Mouse (Mus musculus) megakaryocyte, embryonic 14.5 days (primary cell): ENCODE measurements around the gene Map7d2. TPM values are rescaled to one million over a fixed set of nuclear protein-coding genes. Genes with fewer than 3 reads are reported as not detected.

Source experiments
- H3K27me3 ChIP-seq: replicated peaks from 2 replicates; pipeline ENCODE3; 2012; ENCODE audit warnings: inconsistent platforms
- H3K36me3 ChIP-seq: replicated peaks from 2 replicates; pipeline ENCODE3; 2012; ENCODE audit warnings: low read length, inconsistent platforms, mixed read lengths
- H3K4me1 ChIP-seq: 2 replicates; pipeline ENCODE4 v1.6.1; 2012; ENCODE audit warnings: inconsistent platforms
- H3K4me3 ChIP-seq: replicated peaks from 2 replicates; pipeline ENCODE3; 2012; ENCODE audit warnings: moderate library complexity, mild to moderate bottlenecking, inconsistent platforms
- H3K9me3 ChIP-seq: 2 replicates; pipeline ENCODE4 v1.6.1; 2012; ENCODE audit warnings: inconsistent platforms
- FLI1 ChIP-seq: IDR thresholded peaks from 2 replicates; pipeline ENCODE4 v1.6.1; 2012; ENCODE audit warnings: low read length, inconsistent platforms, mixed read lengths
- polyA plus RNA-seq: library from polyadenylated mRNA; stranded (reverse); fragments of >175 nt; gene quantifications from 2 replicates; pipeline ENCODE4 v1.2.3, GENCODE M21; 2012; ENCODE audit warnings: low replicate concordance; ENCODE audit not compliant: insufficient read depth

Gene Map7d2
- polyA plus RNA-seq, 1 experiment: not detected

DNA sequence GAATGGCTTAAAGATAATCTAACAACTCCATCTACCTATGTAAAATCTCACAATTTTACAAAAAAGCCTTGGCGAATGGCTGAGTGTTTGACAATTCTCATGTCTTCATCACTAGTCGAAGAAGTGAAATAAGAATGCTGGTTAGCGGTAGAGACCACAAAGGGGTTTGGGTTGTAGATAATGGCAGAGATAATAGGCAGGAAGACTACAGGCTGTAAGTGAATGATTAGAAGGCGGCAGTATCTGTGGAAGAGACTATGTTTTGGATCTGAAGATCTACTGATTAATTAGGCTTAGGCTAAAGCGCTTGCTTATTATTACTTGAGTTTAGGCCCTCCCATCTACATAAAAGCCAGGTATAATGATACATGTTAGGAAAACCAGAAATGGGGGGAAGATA, 132.7 kb downstream of the Map7d2 start:
- Histone ChIP-seq H3K27me3 (no peaks in the 10 kb centered on the region), H3K4me3 (no peak overlapping the region), H3K36me3 (peaks cover 11% of the 10 kb centered on the region), H3K4me1 (no peaks in the 10 kb centered on the region), H3K9me3 (no peaks in the 10 kb centered on the region)
- no peak for TF ChIP-seq FLI1

Other genes starting within 250 kb of the Map7d2 start
- gene Rps6ka3, start 204.3 kb upstream of the Map7d2 start, polyA plus RNA-seq: 1.5 and 1.8 TPM in 2 replicates
- gene Eif1ax, start 42.4 kb upstream of the Map7d2 start, polyA plus RNA-seq: 354 and 495 TPM in 2 replicates
- gene Bclaf3, start 112.1 kb downstream of the Map7d2 start, polyA plus RNA-seq: 0.11 TPM in 1 of 2 replicates, not detected in the other
- gene Sh3kbp1, start 212.7 kb downstream of the Map7d2 start, polyA plus RNA-seq: 1.5 and 1.9 TPM in 2 replicates